Mouse (Mus musculus): ENCODE data around the gene Hormad2.
A peak's percentile ranks its signal among the peaks of the same experiment; 100 is the strongest.

Hormad2 gene

DNA sequence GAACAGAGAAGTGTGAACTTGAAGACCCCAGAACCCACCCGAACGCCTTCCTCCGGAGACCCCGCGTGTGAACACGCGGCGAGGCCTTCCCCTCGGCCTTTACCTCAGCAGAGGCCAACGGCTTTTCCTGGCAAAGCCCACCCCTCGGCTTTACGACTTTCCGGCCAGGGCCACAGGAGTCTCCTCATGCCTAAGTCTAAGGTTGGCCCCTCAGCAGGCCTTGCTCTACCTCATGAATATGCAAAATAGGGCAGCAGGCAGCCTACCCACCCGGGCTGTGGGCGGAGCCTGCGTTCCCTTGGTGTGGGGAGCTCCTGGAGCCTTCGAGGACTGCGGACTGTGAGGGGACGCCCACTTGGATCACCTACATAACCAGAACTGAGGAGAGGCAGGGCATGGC lies at the start of gene Hormad2:
Gene Hormad2 (minus strand): TSS at position 128 of the 400 bp plus-strand sequence.
- no peak for DNase-seq (ENCODE audit: extremely low read depth, low read depth, low spot score)

DNA sequence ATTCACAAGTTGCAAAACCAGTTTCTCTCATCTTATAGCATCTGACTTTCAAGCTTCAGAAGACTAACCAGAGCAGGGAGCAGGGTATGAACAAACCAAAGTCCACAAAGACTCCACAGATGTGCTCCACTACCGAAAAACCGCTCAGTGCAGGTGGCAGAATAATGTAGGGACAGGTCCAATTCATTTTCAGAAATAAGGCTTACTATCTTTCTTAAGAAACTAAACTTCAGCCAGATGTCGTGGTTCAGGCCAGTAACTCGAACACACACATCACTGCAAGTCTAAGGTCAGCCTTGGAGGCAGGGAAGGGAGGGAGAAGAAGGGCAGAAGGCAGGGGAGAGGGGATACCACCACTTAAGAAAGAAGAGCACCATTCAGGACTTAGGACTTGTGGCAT lies 48.3 kb upstream of the Hormad2 start:
- DNase-seq (ENCODE audit: extremely low read depth, low read depth, low spot score) = no peak

DNA sequence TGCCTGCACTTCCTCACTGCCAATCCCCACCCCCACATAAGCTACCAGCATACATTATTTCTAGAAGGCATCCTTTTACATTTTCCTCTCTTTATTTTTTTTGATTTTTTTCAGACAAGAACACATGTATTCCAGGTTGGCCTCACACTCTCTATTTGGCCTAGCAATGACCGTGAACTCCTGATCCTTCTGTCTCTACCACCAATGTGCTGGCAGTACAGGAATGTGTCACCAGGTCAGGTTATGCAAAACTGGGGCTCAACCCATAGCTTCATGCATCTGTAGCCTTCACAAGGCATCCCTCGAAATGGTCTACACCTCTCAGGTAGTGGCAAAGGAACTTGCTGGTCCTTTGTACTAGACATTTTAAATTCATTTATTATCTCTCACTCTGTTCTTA lies 47.9 kb upstream of the Hormad2 start:
- no peak for DNase-seq (ENCODE audit: extremely low read depth, low read depth, low spot score)

DNA sequence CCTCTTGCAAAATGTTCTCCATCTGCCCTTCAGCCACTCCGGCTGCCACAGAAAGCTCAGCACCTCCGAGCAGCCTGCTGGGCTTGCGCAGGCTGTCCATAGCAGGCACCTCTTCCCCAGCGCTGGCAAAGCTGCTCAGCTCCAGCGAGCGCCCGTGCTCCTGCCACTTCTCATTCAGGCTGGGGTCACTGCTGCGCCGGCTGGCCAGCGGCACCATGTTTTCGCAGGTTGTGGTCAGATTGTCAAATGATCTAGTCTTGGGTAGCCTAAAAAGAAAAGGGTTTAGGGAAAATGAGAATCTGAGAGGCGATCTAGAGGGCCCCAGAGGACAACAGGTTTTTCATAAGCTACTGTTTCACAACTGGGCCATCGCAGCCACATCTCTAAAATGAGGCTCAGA lies 47.5 kb upstream of the Hormad2 start:
- DNase-seq (ENCODE audit: extremely low read depth, low read depth, low spot score) = no peak

DNA sequence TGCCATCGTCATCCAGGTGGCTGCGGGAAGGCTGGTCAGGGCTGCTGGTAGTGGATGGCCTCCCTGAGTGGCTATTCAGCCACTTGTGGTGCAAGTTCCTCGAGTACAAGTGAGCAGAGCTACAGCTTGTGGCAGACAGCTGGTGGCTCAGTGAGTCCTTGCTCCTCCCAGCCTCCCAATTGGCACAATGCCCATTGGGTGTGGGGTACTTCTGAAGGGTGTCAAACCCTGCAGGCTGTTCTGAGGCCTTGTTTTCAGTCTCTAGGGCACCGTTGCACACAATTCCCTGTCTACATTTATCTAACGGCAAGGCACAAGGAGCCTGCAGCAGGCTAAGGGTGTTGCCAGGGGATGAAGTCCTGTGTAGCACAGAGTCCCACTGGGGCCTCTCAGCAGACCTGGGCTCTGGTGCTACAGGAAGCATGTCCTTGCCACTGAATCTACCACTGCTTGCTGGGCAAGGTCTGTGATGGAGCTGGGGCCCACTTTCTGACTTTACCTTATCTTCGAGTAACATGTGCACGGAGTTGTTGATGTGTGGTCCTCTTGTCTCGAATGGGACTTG lies 46.6 kb upstream of the Hormad2 start:
- DNase-seq (ENCODE audit: extremely low read depth, low read depth, low spot score) = no peak

DNA sequence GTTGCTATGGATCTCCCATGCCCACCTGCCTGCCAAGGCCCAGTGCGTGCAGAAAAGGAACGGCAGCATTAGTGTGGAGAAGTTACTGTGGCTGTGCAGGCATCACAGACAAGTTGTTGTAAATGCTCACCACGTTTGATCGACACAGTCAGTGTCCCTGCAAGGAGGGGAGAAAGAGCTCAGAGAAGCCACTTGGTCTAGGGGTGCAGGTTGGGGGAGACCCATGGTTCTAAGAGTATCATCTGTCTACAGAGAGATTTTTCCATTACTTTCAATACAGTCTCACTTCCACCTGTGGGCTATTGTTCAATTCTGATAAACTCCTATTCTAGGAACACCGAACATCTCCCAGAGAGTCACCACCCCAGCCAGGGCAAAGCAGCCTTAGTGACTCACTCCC lies 43.6 kb upstream of the Hormad2 start:
- DNase-seq (ENCODE audit: extremely low read depth, low read depth, low spot score) = no peak

DNA sequence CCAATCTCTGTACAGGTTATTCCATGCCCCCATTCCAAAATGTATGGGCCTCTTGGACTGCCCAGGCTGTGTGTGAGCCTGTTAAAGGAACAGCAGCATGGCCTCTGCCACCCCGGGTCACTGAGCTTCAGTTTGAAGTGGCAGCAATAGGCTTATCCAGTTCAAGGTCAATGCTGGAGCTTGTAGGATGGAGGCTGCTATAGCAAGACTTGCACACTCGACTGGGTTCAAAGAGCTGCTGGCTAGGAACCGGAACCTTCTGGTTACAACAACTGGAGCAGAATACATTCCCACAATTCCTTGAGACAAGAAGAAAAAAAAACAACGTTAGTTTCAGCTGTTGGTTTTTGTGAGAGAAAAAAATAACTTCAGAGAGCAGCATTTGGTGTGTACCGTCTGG lies 41.7 kb upstream of the Hormad2 start:
- no peak for DNase-seq (ENCODE audit: extremely low read depth, low read depth, low spot score)

DNA sequence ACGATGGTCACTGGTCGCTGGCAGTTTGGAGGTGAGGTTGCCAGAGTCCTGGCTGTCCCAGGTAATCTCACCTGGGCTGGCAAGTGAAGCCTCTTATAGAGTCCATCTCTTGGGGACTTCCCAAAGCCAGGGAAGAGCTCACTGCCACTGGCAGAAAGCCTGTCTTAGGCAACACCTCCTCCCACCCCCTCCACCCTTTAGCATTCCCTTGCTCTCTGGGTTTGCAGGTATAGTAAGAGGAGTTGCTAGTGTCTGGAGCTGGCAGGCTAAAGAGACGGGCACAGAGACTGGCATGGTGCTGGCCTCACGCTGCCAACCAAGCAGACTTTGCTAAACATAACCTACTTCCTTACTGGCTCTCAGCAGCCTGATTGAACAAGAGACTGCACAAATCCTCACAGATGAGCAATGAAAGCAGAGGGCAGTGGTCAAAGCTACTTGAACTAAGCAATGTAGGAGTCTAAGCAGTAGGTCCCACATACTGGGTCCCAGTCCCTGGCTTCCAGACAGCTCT lies 35.3 kb upstream of the Hormad2 start:
- DNase-seq (ENCODE audit: extremely low read depth, low read depth, low spot score) = peak; percentile 66

DNA sequence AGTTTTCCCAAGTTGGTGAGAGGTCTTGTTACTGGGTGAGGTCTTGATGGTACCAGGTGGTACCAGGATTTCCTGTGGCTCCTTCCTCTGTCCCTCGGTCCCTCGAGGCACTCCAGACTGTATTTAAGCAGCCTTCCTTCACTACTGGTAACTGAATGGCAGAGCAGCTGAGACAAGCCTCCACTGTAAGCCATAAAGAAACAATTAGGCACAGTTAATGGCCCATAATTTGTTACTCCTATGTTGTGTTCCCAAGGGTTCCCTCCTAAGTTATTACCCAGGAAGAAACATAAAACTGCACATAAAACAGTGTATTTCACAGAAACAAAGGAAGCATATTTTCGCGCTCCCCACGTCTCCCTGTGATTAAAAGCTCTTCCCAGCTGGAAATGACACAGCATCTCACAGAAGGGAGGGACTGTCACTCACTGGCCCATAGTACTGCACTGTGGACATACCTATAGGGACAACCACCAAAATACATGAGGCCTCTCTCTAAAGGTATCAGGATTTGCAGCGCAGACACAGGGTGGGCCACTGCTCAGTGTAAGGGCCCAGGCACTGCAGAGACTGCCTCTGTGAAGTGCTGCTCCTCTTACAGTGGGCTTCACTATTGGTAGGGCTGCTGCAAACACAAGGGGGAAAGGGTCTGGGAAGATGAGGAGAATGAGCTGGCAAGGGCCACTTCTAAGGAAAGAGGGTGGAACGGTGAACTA lies 31.7 kb upstream of the Hormad2 start:
- DNase-seq (ENCODE audit: extremely low read depth, low read depth, low spot score) = no peak

DNA sequence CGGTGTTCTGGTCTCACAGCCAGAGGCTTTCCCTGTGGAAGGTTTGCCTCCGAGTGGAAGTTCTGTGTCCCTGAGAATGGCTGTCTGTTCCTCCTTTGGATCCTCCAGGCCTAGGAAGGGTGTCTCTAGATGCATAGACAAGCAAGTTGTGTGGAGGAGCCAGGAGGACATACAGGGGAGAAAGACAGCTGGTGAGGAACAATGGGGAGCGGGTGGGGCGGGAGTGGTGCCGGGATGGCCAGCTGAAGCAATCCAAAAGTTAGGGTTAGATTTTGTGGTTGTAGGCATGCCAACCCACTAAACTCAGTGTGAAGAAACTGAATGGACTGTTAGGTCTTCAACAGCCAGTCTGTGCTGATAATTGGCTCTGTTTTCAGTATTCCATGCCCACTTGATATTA lies 30.8 kb upstream of the Hormad2 start:
- DNase-seq (ENCODE audit: extremely low read depth, low read depth, low spot score) = no peak

DNA sequence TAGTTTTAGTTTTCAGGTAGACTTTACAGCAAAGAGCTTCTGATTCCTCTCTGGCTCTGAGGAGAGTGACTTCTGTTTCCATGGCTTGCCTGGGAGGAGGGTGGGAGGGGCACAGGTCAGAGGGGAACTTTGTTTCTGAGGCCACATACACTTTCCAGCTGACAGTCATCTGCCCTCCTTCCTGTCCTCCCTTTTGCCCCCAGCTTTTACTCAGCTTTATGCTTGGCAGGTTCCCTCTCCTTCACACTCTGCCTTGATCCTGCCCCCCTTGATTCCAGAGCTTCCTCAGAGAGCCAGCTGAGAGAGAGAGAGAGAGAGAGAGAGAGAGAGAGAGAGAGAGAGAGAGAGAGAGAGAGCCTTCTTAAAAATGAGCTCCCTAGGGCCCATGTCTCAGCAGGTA lies 30.3 kb upstream of the Hormad2 start:
- no peak for DNase-seq (ENCODE audit: extremely low read depth, low read depth, low spot score)

DNA sequence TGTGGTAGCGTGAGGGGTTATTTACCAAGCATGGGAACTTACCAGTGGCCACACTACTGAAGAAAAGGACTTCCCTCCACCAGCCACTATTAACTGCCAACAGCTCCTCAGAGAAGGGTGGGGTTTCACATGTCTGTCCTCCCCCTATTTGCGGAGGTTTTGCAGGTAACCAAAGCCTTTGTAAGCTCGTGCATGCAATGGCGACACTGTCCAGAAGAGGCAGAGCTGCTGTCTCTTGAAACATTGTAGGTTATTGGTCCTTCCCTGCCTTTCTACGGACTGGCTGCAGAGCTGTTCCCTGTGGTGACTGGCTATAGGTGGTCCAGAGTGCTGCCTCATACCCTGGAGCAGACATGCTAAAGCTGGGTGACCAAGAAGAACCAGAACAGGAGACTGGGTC lies 28.2 kb upstream of the Hormad2 start:
- DNase-seq (ENCODE audit: extremely low read depth, low read depth, low spot score) = no peak

DNA sequence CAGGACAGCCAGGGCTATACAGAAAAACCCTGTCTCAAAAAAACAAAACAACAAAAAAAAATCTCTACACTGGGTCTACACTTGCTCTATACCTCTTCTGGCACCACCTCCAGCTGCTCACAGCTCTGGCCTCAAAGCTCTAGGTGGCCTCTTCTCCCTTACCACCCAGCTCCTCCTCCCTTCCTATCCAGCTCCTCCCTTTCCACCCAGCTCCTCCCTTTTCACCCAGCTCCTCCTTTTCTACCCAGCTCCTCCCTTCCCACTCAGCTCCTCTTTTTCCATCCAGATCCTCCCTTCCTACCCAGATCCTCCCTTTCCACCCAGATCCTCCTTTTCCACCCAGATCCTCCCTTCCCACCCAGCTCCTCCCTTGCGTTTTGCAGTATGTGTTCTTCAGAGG lies 26.5 kb upstream of the Hormad2 start:
- DNase-seq (ENCODE audit: extremely low read depth, low read depth, low spot score) = no peak

DNA sequence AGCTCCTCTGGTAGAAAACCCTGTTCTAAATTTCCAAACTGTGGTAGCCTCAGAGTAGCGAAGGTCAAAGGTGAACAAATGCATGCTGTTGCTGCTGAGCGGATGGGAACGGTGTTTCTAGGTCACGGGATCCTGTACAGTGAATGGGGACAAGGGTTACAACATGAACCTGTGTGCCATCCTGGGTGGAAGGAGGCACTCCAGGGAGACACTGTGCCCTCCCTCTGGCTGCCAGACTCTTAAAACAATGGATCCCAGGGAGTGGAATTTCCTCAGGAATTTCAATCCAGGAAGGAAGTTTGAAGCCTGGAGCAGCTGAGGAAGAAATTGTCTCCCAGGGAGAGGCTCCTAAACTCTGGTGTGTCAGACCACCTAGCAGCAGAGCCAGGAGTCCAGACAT lies 25.3 kb upstream of the Hormad2 start:
- no peak for DNase-seq (ENCODE audit: extremely low read depth, low read depth, low spot score)

DNA sequence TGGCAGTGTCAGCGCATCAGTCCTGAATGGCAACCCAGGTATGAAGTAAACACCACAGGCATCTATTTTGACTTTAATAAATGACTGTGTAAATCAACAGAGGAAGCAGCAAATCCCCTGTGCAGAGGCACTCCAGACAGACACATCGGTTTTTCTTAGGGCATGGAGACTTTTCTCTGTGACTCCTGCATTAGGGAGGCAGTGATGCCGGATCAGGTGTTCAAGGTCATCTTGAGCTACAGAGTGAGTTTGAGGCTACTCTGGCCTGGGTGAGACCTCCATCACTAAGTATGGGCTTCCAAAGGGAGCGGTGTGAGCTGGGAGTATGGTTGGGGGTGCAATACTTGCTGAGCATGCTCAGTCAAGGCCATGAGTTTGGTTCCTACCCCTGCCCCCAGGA lies 23.7 kb upstream of the Hormad2 start:
- no peak for DNase-seq (ENCODE audit: extremely low read depth, low read depth, low spot score)

DNA sequence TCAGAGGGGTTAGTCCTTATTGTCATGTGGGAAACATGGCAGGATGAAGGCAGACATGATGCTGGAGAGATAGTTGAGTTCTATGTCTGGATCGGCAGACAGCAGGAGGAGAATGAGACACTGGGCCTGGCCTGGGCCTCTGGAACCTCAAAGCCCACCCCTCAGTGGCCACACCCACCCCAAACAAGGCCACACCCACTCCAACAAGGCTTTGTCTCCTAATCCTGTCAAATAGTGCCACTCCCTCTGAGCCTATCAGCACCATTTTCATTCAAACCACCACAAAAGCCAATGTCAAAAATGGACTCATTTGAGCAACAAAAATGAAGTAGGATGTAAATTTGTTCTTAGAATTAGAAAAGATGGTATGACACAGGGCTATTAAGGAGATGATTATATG lies 23.3 kb upstream of the Hormad2 start:
- DNase-seq (ENCODE audit: extremely low read depth, low read depth, low spot score) = no peak

DNA sequence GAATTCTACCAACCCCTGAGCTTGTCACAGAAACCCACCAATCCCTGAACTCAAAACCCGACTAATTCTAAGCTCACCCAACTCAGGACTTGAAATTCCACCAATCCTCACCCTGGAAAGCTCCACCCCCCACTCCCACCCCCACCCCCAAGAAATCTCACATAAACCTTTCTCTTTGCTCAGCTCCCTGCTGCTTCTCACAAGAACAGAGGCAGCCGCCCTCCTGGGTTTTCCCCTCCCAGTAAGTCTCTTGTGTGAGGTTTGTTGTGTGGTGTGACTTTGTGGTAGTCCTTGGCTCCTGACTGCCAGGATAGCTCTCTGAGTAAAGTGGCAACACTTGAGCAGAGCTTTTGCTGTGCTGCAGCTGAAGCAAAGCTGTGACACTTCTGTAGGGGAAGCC lies 22.0 kb upstream of the Hormad2 start:
- DNase-seq (ENCODE audit: extremely low read depth, low read depth, low spot score) = no peak

DNA sequence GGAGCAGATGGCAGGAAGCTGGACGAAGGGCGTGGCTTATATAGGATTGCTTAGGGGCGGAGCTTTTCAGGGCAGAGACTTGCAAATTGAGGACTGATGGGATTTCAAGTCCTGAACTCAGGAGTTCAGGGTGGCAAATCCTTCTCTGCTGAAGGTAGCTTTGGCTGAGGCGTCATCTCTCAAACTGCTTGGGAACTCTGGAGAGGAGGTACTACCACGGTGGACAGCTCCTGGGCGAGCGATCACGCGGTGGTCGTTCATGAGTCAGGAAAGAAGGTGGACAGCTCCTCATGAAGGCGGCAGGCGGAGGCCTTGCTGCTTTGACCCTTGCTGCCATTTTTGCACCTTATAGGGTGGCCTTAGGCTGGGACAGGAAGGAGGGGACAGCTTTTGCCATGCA lies 20.2 kb upstream of the Hormad2 start:
- no peak for DNase-seq (ENCODE audit: extremely low read depth, low read depth, low spot score)

DNA sequence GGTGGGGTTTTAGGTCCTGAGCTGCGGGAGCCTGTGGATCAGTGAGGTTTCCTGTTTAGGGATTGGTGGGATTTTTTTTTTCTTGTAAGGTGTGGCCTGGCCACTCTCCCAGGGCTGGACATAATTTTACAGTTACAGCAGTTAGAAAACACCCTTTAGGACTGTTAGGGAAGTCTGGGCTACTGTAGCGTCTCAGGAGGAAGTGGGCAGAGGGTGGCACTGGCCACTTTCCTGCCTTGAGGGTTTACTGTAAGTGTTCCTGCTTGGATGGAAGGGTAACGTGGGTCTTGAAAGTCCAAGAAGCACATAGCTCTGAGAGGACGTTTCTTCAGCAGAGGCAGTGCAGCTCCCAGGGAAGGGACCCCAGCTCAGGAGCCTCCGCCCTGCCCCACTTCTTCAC lies 19.7 kb upstream of the Hormad2 start:
- DNase-seq (ENCODE audit: extremely low read depth, low read depth, low spot score) = no peak

DNA sequence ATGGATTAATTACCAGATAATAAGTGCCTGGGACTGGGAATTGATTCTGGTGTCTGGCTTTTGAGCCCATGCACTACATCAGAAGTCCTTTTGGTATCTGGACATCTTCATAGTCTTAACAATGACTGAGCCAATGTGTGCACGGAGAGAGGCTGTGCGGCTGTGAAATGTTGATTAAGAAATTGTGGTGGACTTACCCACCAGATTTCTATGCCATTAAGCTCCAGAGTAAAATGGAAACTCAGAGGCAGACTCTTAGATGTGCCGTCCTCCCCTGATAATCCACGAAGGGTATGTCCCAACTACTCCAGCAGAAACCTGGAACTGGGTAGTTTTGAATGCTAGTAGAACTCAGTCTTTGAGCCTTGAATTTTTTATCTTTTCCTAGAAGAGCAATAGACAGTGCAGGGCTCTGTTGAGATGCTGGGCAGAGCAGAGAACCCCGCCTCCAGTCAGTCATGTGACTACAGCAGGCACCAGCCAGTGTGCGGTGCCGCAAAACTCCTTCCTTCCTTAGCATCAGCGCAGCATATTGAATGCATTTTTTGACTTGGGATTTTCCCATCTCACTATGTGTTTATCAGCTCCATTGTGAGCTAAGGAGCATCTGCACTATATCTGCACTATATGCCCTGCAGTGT lies 14.1 kb upstream of the Hormad2 start:
- DNase-seq (ENCODE audit: extremely low read depth, low read depth, low spot score) = no peak

DNA sequence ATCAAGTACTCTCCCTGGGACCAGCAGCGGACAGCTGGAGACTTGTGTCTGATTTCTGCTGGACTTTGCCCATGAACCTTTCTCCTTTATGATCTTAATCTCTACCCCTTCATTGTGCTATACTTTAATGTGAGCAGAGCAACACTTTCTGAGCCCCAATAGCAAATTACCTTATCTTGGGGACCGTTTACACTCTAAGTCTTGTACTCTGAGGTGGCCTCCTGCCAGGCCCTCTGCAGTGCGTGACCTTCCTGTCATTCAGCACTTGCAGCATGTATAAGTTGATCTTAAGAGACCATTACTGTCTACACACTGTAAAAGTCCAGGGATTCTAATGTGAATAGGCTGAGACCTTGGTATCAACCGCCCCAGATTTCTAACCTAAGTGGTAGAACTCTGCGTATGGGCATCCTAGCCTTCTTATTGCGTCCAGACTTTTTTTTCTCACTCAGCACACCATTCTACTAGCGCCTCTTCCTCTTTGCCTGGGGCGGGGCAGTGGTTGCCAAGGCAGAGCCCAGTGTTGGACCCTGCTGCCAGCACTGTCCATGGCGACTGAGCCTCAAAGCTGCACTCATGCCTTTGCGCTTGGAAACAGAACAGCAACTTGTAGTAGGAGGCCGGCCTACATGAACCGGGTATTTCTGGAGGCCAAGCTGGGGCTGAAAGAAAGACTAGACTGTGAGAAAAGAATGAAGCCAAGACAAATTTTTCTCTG lies 11.7 kb upstream of the Hormad2 start:
- DNase-seq (ENCODE audit: extremely low read depth, low read depth, low spot score) = no peak

DNA sequence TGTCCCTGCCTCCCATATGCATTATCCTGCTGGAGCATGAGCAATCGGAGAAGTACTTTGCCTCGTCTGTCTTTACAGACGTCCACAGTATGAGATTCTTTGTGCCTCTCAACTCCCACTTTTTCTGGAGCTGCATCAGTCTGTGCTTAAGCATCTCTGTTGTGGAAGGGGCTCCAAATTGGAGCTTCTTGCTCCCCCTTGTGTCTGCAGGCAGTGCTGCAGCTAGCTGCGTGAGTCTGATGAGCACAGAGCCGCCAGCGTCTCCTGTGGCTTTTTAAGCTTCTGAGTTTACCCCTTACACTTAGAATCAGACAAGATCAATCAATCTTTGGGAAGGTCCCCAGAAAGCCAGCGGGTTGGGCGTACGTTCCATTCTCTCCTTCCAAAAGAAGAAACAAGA lies 10.2 kb upstream of the Hormad2 start:
- DNase-seq (ENCODE audit: extremely low read depth, low read depth, low spot score) = no peak
